Mouse (Mus musculus) gonadal fat pad, adult 2 months (tissue): ENCODE data around the gene Il17f. TPM values are rescaled to one million over a fixed set of nuclear protein-coding genes. Genes with fewer than 3 reads are reported as not detected.
"Not testable (repeated sequence)": the region's sequence is repeated elsewhere in the genome, so short reads cannot be mapped to it uniquely, and the experiment has no call there.

Experiments
- DNase-seq: peaks from one replicate; pipeline ENCODE4 v3.0.0-alpha.2; 2012; ENCODE audit warnings: low read depth
- polyA plus RNA-seq: library from polyadenylated mRNA; depleted of rRNA; stranded (reverse); fragments of >200 nt; gene quantifications from 2 replicates; pipeline ENCODE4 v1.2.3, GENCODE M21; 2012; rRNA removed

Gene Il17f
- polyA plus RNA-seq, 1 experiment, result not detected

DNA sequence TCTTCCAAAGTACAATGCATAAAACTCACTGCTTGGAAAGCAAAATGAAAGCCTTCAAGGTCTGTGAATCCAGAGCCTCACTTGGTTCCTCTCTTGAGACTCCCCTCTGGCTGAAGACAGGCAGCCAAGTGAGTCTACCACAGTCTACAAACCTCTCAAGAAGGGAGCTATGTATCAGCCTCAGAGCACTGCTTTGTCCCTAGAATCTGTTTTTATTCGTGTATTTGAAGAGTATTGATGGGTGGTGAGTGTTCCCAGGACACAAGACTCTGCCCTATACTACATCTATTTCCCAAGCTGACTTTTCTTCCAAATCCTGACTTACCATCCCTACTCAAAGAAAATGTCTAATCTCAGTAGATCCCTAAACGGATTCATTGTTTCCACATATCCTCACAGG, 12.1 kb downstream of the Il17f start:
- no peak for DNase-seq

DNA sequence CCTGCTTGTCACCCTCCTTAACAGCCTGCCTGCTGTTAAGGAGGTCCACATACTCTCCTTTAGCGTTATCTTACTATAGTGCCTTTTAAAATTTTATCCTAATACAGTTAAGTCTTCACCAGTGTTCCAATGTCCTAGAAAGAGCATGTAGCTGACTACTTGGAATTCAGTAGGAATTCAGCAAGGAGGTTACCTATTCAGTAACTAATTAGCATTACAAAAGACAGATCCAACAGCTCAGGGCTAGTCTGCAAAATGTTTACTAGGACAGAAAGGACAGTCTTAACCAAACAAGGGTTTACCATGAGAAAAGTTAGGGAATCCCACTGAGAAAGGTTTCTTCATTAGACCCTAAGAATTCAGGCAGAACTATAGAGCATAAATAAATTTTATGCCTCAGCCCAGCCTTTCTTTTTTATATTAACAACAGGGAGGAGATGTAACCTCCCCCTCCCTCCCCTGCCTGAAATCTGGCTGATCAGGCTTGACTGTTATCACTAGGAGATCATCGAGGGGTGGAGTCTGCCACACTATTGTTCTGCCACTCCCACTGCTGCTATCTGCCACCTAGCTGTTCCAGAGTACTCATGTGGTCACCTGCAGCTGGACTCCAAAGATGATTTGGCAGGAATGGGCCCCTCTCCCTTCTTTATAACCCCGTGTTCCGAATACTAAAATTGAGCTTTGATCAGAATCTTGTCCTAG, 16.2 kb downstream of the Il17f start:
- not testable (repeated sequence) for DNase-seq

DNA sequence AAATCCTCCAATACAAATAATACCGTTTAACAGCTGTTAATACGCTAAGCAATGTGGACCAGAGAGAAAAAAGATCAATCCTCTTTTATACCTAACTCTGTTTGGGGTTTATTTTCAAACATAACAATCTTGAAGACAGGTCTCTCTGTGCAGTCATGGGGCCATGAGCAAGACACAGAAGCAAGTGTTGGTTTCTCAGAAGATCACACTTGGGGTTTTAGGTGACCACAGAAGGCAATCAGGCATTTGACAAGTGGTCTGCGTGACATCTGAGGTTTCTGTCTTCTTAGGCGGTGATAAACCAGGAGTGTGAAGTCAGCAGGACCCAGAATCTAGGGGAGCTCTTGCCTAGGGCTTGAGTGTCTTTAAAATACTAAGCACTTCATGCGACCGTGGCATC, 23.9 kb downstream of the Il17f start:
- DNase-seq, result no peak

- DNase-seq, result no peak
Measured at GRCm38 (mm10) chr1:20761411-20761810, 29.0 kb downstream of the Il17f start.

DNA sequence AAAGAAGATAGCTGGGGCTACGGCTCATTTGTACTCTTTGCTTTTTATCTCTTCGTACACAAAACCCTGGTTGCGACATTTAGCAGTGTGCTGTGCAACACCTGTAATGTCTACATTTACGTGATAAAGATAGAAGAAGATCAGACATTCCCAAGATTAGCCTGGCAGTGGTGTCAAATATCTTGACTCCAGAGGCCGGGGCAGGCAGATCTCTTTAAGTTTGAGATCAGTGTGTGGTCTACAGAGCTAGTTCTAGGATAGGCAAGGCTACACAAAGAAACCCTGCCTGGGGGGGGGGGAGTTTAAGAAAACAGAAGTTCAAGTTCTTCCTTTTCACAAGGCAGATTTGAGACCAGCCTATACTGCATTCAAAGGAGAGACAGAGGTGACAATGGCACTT, 30.1 kb downstream of the Il17f start:
- DNase-seq, result no peak

- no peak for DNase-seq
Measured at GRCm38 (mm10) chr1:20759799-20760198, 30.6 kb downstream of the Il17f start.

GRCm38 (mm10) chr1:20757586-20757985, 32.8 kb downstream of the Il17f start:
- no peak for DNase-seq

DNA sequence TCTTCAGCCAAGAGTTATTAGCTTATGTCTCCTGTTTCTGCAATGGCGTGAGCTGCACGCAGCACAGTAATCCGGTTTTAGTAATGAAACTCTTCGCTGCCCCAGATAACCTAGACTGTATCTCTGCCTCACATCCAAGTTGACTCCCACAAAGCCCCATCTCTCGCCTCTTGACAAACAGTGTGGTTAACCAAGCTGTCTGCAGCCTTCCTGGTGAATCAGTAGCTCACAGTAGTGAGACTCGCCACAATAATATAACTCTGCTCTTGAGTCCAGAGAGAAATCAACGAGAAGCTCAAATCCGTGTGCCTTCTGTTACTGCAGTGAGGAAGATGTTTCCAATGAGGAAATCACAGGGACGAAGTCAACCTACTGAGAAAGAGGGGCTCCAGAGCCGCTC, 36.0 kb downstream of the Il17f start:
- DNase-seq, result no peak

GRCm38 (mm10) chr1:20740496-20740998, 49.9 kb downstream of the Il17f start:
- DNase-seq, result no peak

DNA sequence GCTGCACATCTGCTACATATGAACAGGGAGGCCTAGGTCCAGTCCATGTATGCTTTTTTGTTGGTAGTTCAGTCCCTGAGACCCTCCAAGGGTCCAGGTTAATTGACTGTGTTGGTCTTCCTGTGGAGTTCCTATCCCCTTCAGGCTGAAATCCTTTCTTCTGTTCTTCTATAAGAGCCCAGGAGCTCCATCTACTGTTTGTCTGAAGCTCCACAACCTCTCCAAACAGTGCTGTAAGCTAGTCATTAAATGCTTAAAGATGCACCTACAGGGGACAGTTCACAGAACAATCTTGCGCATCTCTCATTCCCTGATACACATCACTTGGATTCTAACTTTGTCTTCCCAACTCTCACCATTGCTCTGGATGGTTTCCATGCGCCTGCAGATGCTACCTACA, 51.9 kb downstream of the Il17f start:
- DNase-seq, result no peak

DNA sequence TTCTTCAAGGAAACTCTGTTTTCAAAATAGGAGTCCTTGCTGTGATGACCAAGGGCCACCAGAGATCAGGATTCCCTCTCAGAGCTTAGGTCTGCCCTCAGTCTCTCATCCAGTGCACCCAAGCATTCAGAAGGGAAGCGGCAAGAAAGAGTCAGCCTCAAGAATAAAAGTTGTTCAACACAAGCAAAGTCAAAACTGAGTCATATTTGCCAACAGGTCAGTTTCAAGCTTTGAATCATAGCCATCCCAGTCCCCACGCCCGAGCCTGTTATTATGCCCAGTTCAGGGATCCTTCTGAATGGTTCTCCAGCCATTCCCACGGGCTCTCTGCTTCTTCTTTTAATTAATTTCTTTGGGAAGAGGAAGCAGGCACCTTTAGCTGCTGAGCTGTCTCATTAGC, 53.8 kb downstream of the Il17f start:
- DNase-seq, result no peak

DNA sequence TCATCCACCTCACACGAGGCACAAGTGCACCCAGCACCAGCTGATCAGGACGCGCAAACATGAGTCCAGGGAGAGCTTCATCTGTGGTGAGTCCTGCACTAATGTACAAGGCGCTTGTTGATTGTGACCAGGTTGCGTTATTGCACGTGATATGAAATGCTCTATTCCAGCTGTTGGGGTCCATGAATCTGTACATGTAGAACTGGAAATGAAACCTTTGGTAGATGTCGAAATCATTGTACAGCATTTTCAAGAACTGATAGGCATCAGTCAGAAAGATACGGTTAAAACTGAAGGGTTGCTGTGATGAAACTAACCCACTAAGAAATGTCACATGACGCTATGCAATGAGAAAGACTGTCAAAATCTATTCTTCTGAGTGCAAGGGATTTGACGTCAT, 59.5 kb downstream of the Il17f start, which contains the start of gene Il17a:
Il17a (plus strand) TSS at position 3 of the 400 bp plus-strand sequence.
- DNase-seq, result no peak

Other genes with a start within 250 kb of the Il17f start
- 4.0 and 4.6 TPM in 2 replicates for gene Pkhd1, start 172.6 kb downstream of the Il17f start, polyA plus RNA-seq
- not detected in 2 replicates for gene Il17a, start 59.7 kb downstream of the Il17f start, polyA plus RNA-seq
- gene Mcm3, start 29.7 kb upstream of the Il17f start, polyA plus RNA-seq, result 5.9 and 9.4 TPM in 2 replicates
- 2.5 and 2.7 TPM in 2 replicates for gene Paqr8, start 100.0 kb upstream of the Il17f start, polyA plus RNA-seq
- gene Efhc1, start 161.0 kb upstream of the Il17f start, polyA plus RNA-seq, result 6.9 and 7.5 TPM in 2 replicates